Mouse (Mus musculus) lung, postnatal 0 days (tissue): Measurements from ENCODE around the gene Add1.

Experiments used
- CTCF ChIP-seq: IDR thresholded peaks from 2 replicates; pipeline ENCODE4 v1.5.1; 2016; ENCODE audit warnings: antibody characterized with exemption, mild to moderate bottlenecking
- EP300 ChIP-seq: IDR thresholded peaks from 2 replicates; pipeline ENCODE4 v1.6.1; 2016; ENCODE audit warnings: antibody characterized with exemption, mild to moderate bottlenecking, control low read depth

DNA sequence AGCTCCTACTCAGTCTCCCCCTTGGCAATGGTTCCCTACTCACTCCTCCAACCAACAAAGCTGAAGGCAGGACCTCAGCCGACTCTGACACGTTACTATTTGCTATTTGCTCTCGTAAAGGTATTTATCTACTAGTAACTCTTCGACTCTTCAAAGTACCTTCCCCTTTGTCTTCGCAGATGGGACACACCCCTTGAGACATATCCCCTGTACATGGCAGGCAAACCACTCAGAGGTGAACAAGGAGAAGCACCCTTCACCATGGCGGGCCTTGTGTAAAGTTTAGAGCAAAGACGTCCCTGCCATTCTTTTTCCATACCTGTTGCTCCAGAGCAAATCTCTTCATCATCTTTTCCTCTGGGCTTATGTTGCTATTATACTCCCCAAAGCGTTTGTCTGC, 84.1 kb downstream of the Add1 start:
- no peak for TF ChIP-seq CTCF
- TF ChIP-seq EP300 = no peak
